Mouse (Mus musculus) testis, postnatal 10 days (tissue): ENCODE data around the gene Sorbs1.

Experiments used
- DNase-seq: peaks from one replicate; pipeline ENCODE4 v3.0.0; 2021; ENCODE audit warnings: low spot score

The Sorbs1 gene

DNA sequence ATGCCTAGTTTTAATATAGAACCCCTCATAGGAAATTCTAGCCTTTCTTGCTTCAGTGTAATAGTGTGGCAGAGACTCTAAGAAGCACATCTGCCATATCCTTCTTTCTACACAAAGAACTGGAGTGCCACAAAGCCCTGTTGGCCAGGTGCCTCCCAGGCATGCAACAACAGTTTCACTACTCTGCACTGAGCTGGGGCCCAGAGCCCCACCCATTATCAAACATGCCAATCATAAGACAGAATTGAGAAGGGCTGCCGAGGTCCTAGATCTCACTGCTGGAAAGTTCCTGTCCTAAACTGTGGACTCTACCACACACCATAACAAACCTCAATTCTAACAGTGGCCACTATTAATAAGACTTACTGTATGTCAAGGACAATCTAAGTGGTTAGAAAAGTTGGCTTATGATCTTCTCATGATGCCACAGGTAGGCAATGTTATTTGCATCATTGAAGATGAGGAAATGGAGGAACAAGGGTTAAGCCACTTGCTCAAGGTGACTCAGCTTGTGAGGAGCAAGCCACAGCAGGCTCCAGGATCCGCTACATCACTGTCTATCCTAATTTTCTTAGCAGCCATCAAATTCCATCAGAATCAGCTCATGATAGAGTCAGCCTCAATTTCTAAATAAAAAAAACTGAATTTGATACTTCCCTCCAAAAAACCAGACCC is 257.1 kb downstream of the Sorbs1 start:
- no peak for DNase-seq

DNA sequence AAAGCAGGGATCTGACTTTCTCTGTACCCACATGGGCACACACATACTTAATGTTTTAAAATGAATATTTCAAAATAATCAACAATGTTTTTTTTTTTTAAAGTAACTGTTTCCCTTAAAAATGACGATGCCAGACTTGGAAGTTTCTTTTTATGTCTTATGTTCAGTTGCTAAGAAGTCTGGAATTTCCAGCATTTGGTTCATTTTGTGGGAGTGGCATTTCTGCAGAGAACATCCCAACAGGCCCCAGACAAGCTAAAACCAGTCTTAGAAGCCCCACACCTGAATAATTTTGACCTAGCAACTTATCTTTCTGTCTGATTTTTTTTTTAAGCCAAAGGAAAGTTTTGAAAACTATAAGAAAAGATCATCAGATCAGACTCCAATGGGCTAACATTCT is 258.0 kb downstream of the Sorbs1 start:
- DNase-seq, result no peak

- no peak for DNase-seq
Observed at GRCm38 (mm10) chr19:40254741-40255140, 258.8 kb downstream of the Sorbs1 start.

DNA sequence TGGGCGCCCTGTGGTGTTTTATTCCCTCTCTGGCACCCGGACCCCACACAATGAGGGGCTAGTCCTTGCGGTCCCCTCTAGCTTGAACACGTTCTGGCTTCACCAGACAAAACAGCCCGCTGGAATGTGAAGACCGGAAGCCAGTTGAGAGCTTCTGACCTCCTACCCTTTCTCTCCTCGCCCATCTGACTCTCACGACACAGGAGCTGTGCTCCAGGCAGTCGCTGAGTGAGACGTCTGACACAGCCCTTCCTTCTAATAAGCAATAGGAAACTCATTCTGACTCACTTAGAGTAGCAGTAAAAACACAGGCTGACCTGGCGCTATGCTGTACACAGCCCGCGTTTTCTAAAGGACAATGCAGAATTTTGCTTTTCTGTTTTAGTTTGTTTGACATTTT is 259.8 kb downstream of the Sorbs1 start:
- no peak for DNase-seq

DNA sequence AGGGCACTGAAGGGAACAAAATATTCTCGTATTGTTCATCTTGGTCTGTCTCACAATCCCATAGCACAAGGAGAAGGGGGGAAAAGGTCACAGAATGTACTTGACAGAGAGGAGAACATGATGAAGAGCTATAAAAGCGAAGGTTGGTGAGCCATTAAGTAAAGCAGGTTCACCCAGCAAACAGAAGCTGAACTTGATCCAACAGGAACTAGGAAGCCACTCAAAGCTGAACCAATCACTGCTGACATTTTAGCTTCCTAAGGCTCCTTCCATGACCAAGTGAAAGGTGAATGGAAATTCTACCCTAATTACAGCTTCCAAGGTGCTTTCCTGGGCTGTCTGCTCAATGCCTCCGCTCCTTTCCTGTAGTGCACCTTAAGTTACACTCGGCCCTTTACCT is 262.5 kb downstream of the Sorbs1 start:
- DNase-seq, result no peak

GRCm38 (mm10) chr19:40249352-40249751 is 264.2 kb downstream of the Sorbs1 start:
- no peak for DNase-seq

DNA sequence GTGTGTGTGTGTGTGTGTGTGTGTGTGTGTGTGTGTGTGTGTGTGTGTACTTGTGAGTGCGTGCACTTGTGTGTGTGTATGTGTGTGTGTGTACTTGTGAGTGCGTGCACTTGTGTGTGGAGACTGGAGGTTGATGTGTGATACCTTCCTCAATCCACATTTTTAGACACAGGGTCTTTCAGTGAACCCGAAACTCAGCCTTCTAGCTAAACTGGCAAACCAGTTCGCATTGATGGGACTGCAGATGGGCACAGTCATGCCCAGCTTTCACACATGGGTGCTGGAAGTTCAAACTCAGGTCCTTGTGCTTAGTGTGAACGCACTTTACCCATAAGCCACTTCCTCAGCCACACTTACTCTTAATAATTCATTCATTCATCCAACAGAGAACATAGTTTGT is 265.1 kb downstream of the Sorbs1 start:
- DNase-seq, result no peak

DNA sequence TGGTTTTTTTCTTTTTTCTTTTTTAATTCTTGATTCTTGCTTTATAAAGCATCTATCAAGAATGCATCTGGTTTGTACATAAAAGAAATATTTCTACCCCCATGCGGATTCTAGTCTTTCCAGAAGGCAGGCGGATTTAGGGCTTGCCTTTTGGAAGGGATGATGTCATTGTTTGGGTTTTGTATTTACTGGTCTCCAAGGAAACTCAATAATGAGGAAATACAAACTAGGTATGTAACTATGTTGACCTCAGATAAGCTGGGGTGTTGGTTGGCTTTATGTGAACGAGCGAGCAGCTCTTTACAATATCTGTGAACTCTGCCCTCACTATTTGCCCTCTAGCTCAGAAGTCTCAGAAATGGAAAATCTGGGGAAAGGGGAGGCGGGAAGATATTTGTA is 266.3 kb downstream of the Sorbs1 start:
- DNase-seq, result no peak

DNA sequence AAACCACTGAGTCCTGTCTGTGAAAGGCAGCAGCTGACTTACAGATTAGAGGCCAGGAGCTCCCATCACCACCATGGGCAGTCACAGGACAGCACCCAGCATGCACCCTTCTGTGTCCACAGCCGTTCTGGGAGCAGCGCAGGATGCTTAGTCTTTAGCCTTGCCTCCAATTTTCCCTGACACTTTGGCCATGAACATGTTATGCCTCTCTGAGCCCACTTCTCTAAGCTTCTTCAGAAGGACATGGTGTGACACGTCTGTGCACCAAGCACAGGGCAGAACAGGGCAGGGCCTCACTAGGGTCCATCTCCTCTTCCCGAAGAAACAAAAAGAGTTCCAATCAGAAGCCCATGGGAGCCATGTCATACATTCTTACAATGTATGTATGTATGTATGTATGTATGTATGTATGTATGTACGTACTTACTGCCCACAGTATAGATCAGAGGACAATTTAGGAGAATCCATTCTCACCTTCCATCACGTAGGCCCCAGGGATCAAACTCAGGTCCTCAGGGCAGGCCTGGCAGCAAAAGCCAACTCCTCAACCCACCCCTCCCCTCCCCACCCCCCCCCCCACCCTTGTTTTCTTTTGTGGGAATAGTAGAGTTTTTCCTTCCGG is 266.8 kb downstream of the Sorbs1 start:
- DNase-seq, result no peak
